8 mouse cellular contexts compared by ENCODE assay signal in the genomic region with DNA sequence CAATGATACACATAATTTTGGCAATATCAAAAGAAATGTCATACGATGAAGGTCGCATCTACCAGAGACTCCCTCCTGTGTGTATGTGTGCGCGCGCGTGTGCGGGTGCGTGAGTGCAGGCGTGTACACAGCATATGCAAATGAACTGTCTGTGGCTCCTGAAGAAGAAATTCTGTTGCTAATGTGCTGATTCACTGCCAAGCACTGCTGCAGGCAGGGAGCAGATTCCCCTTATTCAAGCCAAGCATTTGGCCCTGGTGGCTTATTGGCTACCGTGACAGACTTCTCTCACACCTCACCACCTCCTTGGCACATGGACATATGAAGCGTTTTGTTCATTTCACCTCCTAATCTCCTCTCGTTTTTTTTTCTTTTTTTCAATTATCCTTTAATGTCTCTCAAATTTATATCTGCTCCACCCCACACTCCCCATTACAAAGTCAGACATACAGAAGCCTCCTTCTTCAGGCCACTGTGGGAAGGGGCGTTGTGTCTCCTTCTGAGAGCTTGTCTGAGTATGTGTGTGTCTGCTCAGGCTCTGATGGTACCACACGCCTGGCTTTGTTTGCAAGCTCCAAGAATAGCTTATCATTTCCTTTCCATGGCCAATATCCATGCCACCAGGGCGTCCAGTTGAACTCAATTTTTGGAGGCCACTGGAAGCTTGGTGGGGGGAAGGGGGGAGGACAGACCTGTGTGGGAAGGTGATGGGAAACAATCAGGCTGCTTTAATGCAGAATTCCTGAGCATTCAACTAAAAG.
DNase-seq lines count a peak whose midpoint lies in the region; ATAC-seq lines count a peak whose summit lies in the region.

No protein-coding gene starts in this region.

- H3K36me3 ChIP-seq in midbrain, embryonic 14.5 days (ENCODE audit: control insufficient read depth, insufficient read depth, low read length) = no peaks in the 10 kb centered on the region
- H3K36me3 ChIP-seq in midbrain, embryonic 10.5 days = no peaks in the 10 kb centered on the region
- no peaks in the 10 kb centered on the region for H3K36me3 ChIP-seq in heart, embryonic 14.5 days (ENCODE audit: control insufficient read depth, insufficient read depth, low read length)

- no peaks in the 10 kb centered on the region for H3K4me1 ChIP-seq in midbrain, embryonic 14.5 days (ENCODE audit: control insufficient read depth, insufficient read depth, low read length)
- H3K4me1 ChIP-seq in midbrain, embryonic 10.5 days = peaks cover 21% of the 10 kb centered on the region
- H3K4me1 ChIP-seq in heart, embryonic 14.5 days (ENCODE audit: control insufficient read depth in 2 of 2, insufficient read depth in 2 of 2, low read length in 2 of 2) = peaks cover 25 to 36% of the 10 kb centered on the region in 2 experiments

- H3K4me2 ChIP-seq in midbrain, embryonic 14.5 days (ENCODE audit: low read length) = no peak overlapping the region
- H3K4me2 ChIP-seq in heart, embryonic 14.5 days (ENCODE audit: low read length) = no peak overlapping the region

- DNase-seq in midbrain, embryonic 14.5 days = peak; percentile 52
- DNase-seq in midbrain, embryonic 10.5 days (ENCODE audit: low spot score) = no peak
- DNase-seq in cerebellum, adult 9-11 months = peak; percentile 87
- peak; percentile 29 to 41 for DNase-seq in right cerebral cortex, postnatal 36 days (ENCODE audit: low spot score in 2 of 2)
- no peak for DNase-seq in thymus, postnatal 4 days
- DNase-seq in thymus, postnatal 25 days = no peak
- no peak for DNase-seq in thymus, postnatal 0 days (ENCODE audit: low spot score)

- 79% methylated on average over 15 of the region's 15 CpGs for WGBS in midbrain, embryonic 14.5 days
- WGBS in midbrain, embryonic 10.5 days = 89% methylated on average over 15 of the region's 15 CpGs
- 63% methylated on average over 15 of the region's 15 CpGs for WGBS in heart, embryonic 14.5 days

- ATAC-seq in midbrain, embryonic 14.5 days (ENCODE audit: low FRiP score, low TSS enrichment) = no peak
- 0 out of 2 replicates have a peak, but pooled peaks have one; percentile 58 for ATAC-seq in heart, embryonic 14.5 days (ENCODE audit: insufficient number of reproducible peaks, insufficient read depth, low FRiP score, low read depth)

- no peaks in the 10 kb centered on the region for H3K9me3 ChIP-seq in midbrain, embryonic 14.5 days (ENCODE audit: control insufficient read depth, low read length)
- no peaks in the 10 kb centered on the region for H3K9me3 ChIP-seq in midbrain, embryonic 10.5 days (replicated peaks)
- no peaks in the 10 kb centered on the region for H3K9me3 ChIP-seq in heart, embryonic 14.5 days (ENCODE audit: control insufficient read depth, low read length)

- H3K27me3 ChIP-seq in midbrain, embryonic 14.5 days (ENCODE audit: control insufficient read depth, insufficient read depth, low read length) = no peaks in the 10 kb centered on the region
- H3K27me3 ChIP-seq in midbrain, embryonic 10.5 days (ENCODE audit: low read depth, poor library complexity, severe bottlenecking) = no peaks in the 10 kb centered on the region
- H3K27me3 ChIP-seq in heart, embryonic 14.5 days (ENCODE audit: control insufficient read depth, insufficient read depth, low read length) = no peaks in the 10 kb centered on the region

- H3K9ac ChIP-seq in midbrain, embryonic 14.5 days (replicated peaks; ENCODE audit: low read length) = no peak overlapping the region
- H3K9ac ChIP-seq in heart, embryonic 14.5 days (ENCODE audit: low read length) = no peak overlapping the region

- no peak overlapping the region for H3K4me3 ChIP-seq in midbrain, embryonic 14.5 days (replicated peaks; ENCODE audit: low read depth, low read length)
- H3K4me3 ChIP-seq in midbrain, embryonic 10.5 days = no peak overlapping the region
- no peak overlapping the region for H3K4me3 ChIP-seq in heart, embryonic 14.5 days (ENCODE audit: control insufficient read depth in 1 of 2, insufficient read depth in 1 of 2, low read depth in 1 of 2, low read length in 2 of 2)

- H3K27ac ChIP-seq in midbrain, embryonic 14.5 days (replicated peaks; ENCODE audit: low read depth, low read length) = no peak overlapping the region
- H3K27ac ChIP-seq in midbrain, embryonic 10.5 days (replicated peaks) = no peak overlapping the region
- H3K27ac ChIP-seq in heart, embryonic 14.5 days (replicated peaks in 1 of 2; ENCODE audit: control insufficient read depth in 1 of 2, insufficient read depth in 1 of 2, low read depth in 2 of 2, low read length in 2 of 2) = peak overlapping the region; percentile 31 to 73

Comparison
In these comparisons a context has a peak if more than half of its experiments do, and no peak if none do; other contexts are left out.
1. DNase-seq: peak in midbrain, embryonic 14.5 days (single experiment), cerebellum, adult 9-11 months (single experiment) and right cerebral cortex, postnatal 36 days (2 of 2); none in midbrain, embryonic 10.5 days (single experiment), thymus, postnatal 4 days (single experiment), thymus, postnatal 25 days (single experiment) and thymus, postnatal 0 days (single experiment).
2. H3K27ac ChIP-seq: peak in heart, embryonic 14.5 days (2 of 2); none in midbrain, embryonic 14.5 days (single experiment) and midbrain, embryonic 10.5 days (single experiment).